Comparison of ENCODE assay signal across 12 mouse cellular contexts in genomic region chr8:48615088-48615487, GRCm38 (mm10).
DNase-seq lines count a peak whose midpoint lies in the region; ATAC-seq and TF ChIP-seq lines count a peak whose summit lies in the region.
"Had no signal": no experiment of that assay in that cellular context is flagged by ENCODE, and none has a peak within 500 bp of the region (broad histone marks: within the 10 kb centered on the region; RNA-seq: fewer than 3 reads in every experiment).

No protein-coding gene starts in this region.

- no peak for TF ChIP-seq CTCF in brain, embryonic 14.5 days (IDR thresholded peaks at IDR 0.05; ENCODE audit: borderline replicate concordance, extremely low read depth, insufficient read depth, insufficient read length)

- H3K27me3 ChIP-seq in embryonic facial prominence, embryonic 15.5 days = no peaks in the 10 kb centered on the region
- H3K27me3 ChIP-seq: stomach, embryonic 15.5 days had no signal

- peaks cover 25% of the 10 kb centered on the region for H3K4me1 ChIP-seq in embryonic facial prominence, embryonic 15.5 days

- ATAC-seq in embryonic facial prominence, embryonic 15.5 days (ENCODE audit: insufficient number of reproducible peaks, low FRiP score, low TSS enrichment, low read depth) = peak; percentile 68

- no peak overlapping the region for H3K9ac ChIP-seq in embryonic facial prominence, embryonic 15.5 days
- H3K9ac ChIP-seq: stomach, embryonic 15.5 days had no signal

- peak; percentile 3 for DNase-seq in kidney, adult 9 months
- DNase-seq in kidney, postnatal 25 days = no peak
- DNase-seq in brain, embryonic 14.5 days (ENCODE audit: low read depth) = peak; percentile 83
- peak; percentile 4 for DNase-seq in heart, postnatal 25 days (ENCODE audit: low spot score)
- no peak for DNase-seq in right cerebral cortex, postnatal 14 days
- DNase-seq in left cerebral cortex, postnatal 10 days (ENCODE audit: extremely low spot score in 1 of 2, low spot score in 2 of 2) = no peak
- no peak for DNase-seq in layer of hippocampus, postnatal 36 days
- DNase-seq: left cerebral cortex, postnatal 4 days; right cerebral cortex, adult 18-20 months had no signal

- TF ChIP-seq POLR2A in brain, embryonic 14.5 days (IDR thresholded peaks at IDR 0.05; ENCODE audit: borderline replicate concordance, extremely low read depth, insufficient read depth, insufficient read length, poor library complexity, severe bottlenecking) = no peak

- intact Hi-C loops in heart, postnatal 25 days (cut with DNase I) = no loop called here
- intact Hi-C loops in left cerebral cortex, postnatal 10 days (cut with DNase I) = no loop called here

- peak overlapping the region; percentile 65 for H3K27ac ChIP-seq in embryonic facial prominence, embryonic 15.5 days (replicated peaks)
- H3K27ac ChIP-seq: macrophage; stomach, embryonic 15.5 days had no signal

- H3K9me3 ChIP-seq in embryonic facial prominence, embryonic 15.5 days (replicated peaks) = no peaks in the 10 kb centered on the region
- H3K9me3 ChIP-seq: stomach, embryonic 15.5 days had no signal

- WGBS in embryonic facial prominence, embryonic 15.5 days = 19% methylated on average over 8 of the region's 8 CpGs

- H3K4me3 ChIP-seq in embryonic facial prominence, embryonic 15.5 days (replicated peaks) = no peak overlapping the region
- H3K4me3 ChIP-seq: stomach, embryonic 15.5 days had no signal

- H3K4me2 ChIP-seq in embryonic facial prominence, embryonic 15.5 days (replicated peaks) = 0 out of 2 replicates have a peak overlapping the region, but pooled peaks have one; percentile 15
- H3K4me2 ChIP-seq: stomach, embryonic 15.5 days had no signal

- H3K36me3 ChIP-seq in embryonic facial prominence, embryonic 15.5 days = no peaks in the 10 kb centered on the region
- H3K36me3 ChIP-seq: stomach, embryonic 15.5 days had no signal

Comparison
In these comparisons a context has a peak if more than half of its experiments do, and no peak if none do; other contexts are left out.
1. DNase-seq: peak in kidney, adult 9 months (single experiment), brain, embryonic 14.5 days (single experiment) and heart, postnatal 25 days (single experiment); none in kidney, postnatal 25 days (0 of 2), right cerebral cortex, postnatal 14 days (single experiment), left cerebral cortex, postnatal 10 days (0 of 2) and layer of hippocampus, postnatal 36 days (0 of 2).